Mouse (Mus musculus): ENCODE data around the gene Ift88. TPM values are rescaled to one million over a fixed set of nuclear protein-coding genes. Genes with fewer than 3 reads are reported as not detected.
"Not testable (repeated sequence)": the region's sequence is repeated elsewhere in the genome, so short reads cannot be mapped to it uniquely, and the experiment has no call there.

The Ift88 gene
- polyA plus RNA-seq, 1 experiment from 2014 or later: 6.3 TPM

GRCm38 (mm10) chr14:57459883-57460282, 36.0 kb downstream of the Ift88 start:
- no peaks in the 10 kb centered on the region for H3K27me3 ChIP-seq
- no peaks in the 10 kb centered on the region for H3K9me3 ChIP-seq (replicated peaks)
- H3K36me3 ChIP-seq: no peaks in the 10 kb centered on the region
- ATAC-seq (replicated peaks; ENCODE audit: insufficient number of reproducible peaks, insufficient read depth, low FRiP score, low read depth): no peak
- H3K9ac ChIP-seq: no peak overlapping the region
- no peak overlapping the region for H3K4me2 ChIP-seq
- no peak overlapping the region for H3K27ac ChIP-seq
- no peak overlapping the region for H3K4me3 ChIP-seq
- H3K4me1 ChIP-seq (replicated peaks): no peaks in the 10 kb centered on the region
- WGBS: 85% methylated on average over 5 of the region's 5 CpGs

- not testable (repeated sequence) for ATAC-seq (replicated peaks; ENCODE audit: insufficient number of reproducible peaks, insufficient read depth, low FRiP score, low read depth); H3K4me2 ChIP-seq
Observed at GRCm38 (mm10) chr14:57460326-57460725, 36.5 kb downstream of the Ift88 start.

GRCm38 (mm10) chr14:57462871-57463270, 39.0 kb downstream of the Ift88 start:
- Histone ChIP-seq H3K36me3 (no peaks in the 10 kb centered on the region), H3K4me2 (no peak overlapping the region), H3K9me3 (replicated peaks) (no peaks in the 10 kb centered on the region), H3K27me3 (no peaks in the 10 kb centered on the region), H3K4me3 (no peak overlapping the region), H3K4me1 (replicated peaks) (no peaks in the 10 kb centered on the region), H3K27ac (no peak overlapping the region), H3K9ac (no peak overlapping the region)
- WGBS: 54% methylated on average over 5 of the region's 5 CpGs
- ATAC-seq (replicated peaks; ENCODE audit: insufficient number of reproducible peaks, insufficient read depth, low FRiP score, low read depth): no peak

More at GRCm38 (mm10) chr14:57460326-57460725, 36.5 kb downstream of the Ift88 start:
- not testable (repeated sequence) for H3K27ac ChIP-seq; H3K4me1 ChIP-seq (replicated peaks); H3K4me3 ChIP-seq; H3K36me3 ChIP-seq; H3K27me3 ChIP-seq; H3K9me3 ChIP-seq (replicated peaks); H3K9ac ChIP-seq
- WGBS: 77% methylated on average over 5 of the region's 5 CpGs

- WGBS: 51% methylated on average over 2 of the region's 2 CpGs
- H3K36me3 ChIP-seq: no peaks in the 10 kb centered on the region
- no peaks in the 10 kb centered on the region for H3K9me3 ChIP-seq (replicated peaks)
- ATAC-seq (replicated peaks; ENCODE audit: insufficient number of reproducible peaks, insufficient read depth, low FRiP score, low read depth): no peak
- no peak overlapping the region for H3K27ac ChIP-seq
- H3K4me2 ChIP-seq: no peak overlapping the region
- no peak overlapping the region for H3K4me3 ChIP-seq
- H3K9ac ChIP-seq: no peak overlapping the region
- H3K27me3 ChIP-seq: no peaks in the 10 kb centered on the region
- peaks cover 9% of the 10 kb centered on the region; the same call in 1 of the 2 replicates for H3K4me1 ChIP-seq (replicated peaks)
Observed at GRCm38 (mm10) chr14:57475057-57475456, 51.2 kb downstream of the Ift88 start.

GRCm38 (mm10) chr14:57482262-57482661, 58.4 kb downstream of the Ift88 start:
- Histone ChIP-seq H3K9me3 (replicated peaks) (no peaks in the 10 kb centered on the region), H3K27me3 (no peaks in the 10 kb centered on the region), H3K4me2 (no peak overlapping the region), H3K27ac (no peak overlapping the region), H3K9ac (no peak overlapping the region), H3K4me3 (no peak overlapping the region), H3K4me1 (replicated peaks) (no peaks in the 10 kb centered on the region), H3K36me3 (no peaks in the 10 kb centered on the region)
- no peak for ATAC-seq (replicated peaks; ENCODE audit: insufficient number of reproducible peaks, insufficient read depth, low FRiP score, low read depth)
- 82% methylated on average over 2 of the region's 2 CpGs for WGBS

GRCm38 (mm10) chr14:57484183-57484582, 60.3 kb downstream of the Ift88 start:
- Histone ChIP-seq H3K9ac (no peak overlapping the region), H3K36me3 (no peaks in the 10 kb centered on the region), H3K4me3 (no peak overlapping the region), H3K27ac (no peak overlapping the region), H3K4me2 (no peak overlapping the region), H3K9me3 (replicated peaks) (no peaks in the 10 kb centered on the region), H3K4me1 (replicated peaks) (no peaks in the 10 kb centered on the region), H3K27me3 (no peaks in the 10 kb centered on the region)
- WGBS: 91% methylated on average over 6 of the region's 6 CpGs
- no peak for ATAC-seq (replicated peaks; ENCODE audit: insufficient number of reproducible peaks, insufficient read depth, low FRiP score, low read depth)

GRCm38 (mm10) chr14:57489696-57490095, 65.8 kb downstream of the Ift88 start:
- H3K27me3 ChIP-seq: no peaks in the 10 kb centered on the region
- 69% methylated on average over 3 of the region's 3 CpGs for WGBS
- no peak overlapping the region for H3K9ac ChIP-seq
- no peaks in the 10 kb centered on the region for H3K36me3 ChIP-seq
- ATAC-seq (replicated peaks; ENCODE audit: insufficient number of reproducible peaks, insufficient read depth, low FRiP score, low read depth): no peak
- H3K4me1 ChIP-seq (replicated peaks): no peaks in the 10 kb centered on the region; the same call in 1 of the 2 replicates
- no peak overlapping the region for H3K27ac ChIP-seq
- H3K4me2 ChIP-seq: no peak overlapping the region
- no peaks in the 10 kb centered on the region for H3K9me3 ChIP-seq (replicated peaks)
- H3K4me3 ChIP-seq: no peak overlapping the region

GRCm38 (mm10) chr14:57493840-57494239, 70.0 kb downstream of the Ift88 start:
- ATAC-seq (replicated peaks; ENCODE audit: insufficient number of reproducible peaks, insufficient read depth, low FRiP score, low read depth): no peak
- no peaks in the 10 kb centered on the region for H3K9me3 ChIP-seq (replicated peaks)
- WGBS: 90% methylated on average over 2 of the region's 2 CpGs
- no peak overlapping the region for H3K9ac ChIP-seq
- H3K4me2 ChIP-seq: no peak overlapping the region
- no peaks in the 10 kb centered on the region for H3K27me3 ChIP-seq
- no peaks in the 10 kb centered on the region; the same call in 1 of the 2 replicates for H3K4me1 ChIP-seq (replicated peaks)
- H3K36me3 ChIP-seq: no peaks in the 10 kb centered on the region
- H3K4me3 ChIP-seq: no peak overlapping the region
- H3K27ac ChIP-seq: no peak overlapping the region

- H3K9ac ChIP-seq: no peak overlapping the region
- H3K27ac ChIP-seq: no peak overlapping the region
- no peak for ATAC-seq (replicated peaks; ENCODE audit: insufficient number of reproducible peaks, insufficient read depth, low FRiP score, low read depth)
- H3K4me2 ChIP-seq: no peak overlapping the region
- 86% methylated on average over 6 of the region's 6 CpGs for WGBS
- H3K4me1 ChIP-seq (replicated peaks): no peaks in the 10 kb centered on the region
- H3K9me3 ChIP-seq (replicated peaks): no peaks in the 10 kb centered on the region
- no peaks in the 10 kb centered on the region for H3K36me3 ChIP-seq
- H3K4me3 ChIP-seq: no peak overlapping the region
- no peaks in the 10 kb centered on the region for H3K27me3 ChIP-seq
Observed at GRCm38 (mm10) chr14:57503729-57504128, 79.9 kb downstream of the Ift88 start.

- H3K4me3 ChIP-seq: no peak overlapping the region
- no peak overlapping the region for H3K27ac ChIP-seq
- H3K36me3 ChIP-seq: no peaks in the 10 kb centered on the region
- no peaks in the 10 kb centered on the region for H3K27me3 ChIP-seq
- no peak overlapping the region for H3K9ac ChIP-seq
- no peak overlapping the region for H3K4me2 ChIP-seq
- WGBS: 54% methylated on average over 6 of the region's 6 CpGs
- no peaks in the 10 kb centered on the region for H3K4me1 ChIP-seq (replicated peaks)
- H3K9me3 ChIP-seq (replicated peaks): no peaks in the 10 kb centered on the region
- ATAC-seq (replicated peaks; ENCODE audit: insufficient number of reproducible peaks, insufficient read depth, low FRiP score, low read depth): 0 out of 2 replicates have a peak, but pooled peaks have one; percentile 53
Observed at GRCm38 (mm10) chr14:57509554-57509953, 85.7 kb downstream of the Ift88 start.

GRCm38 (mm10) chr14:57515156-57515762, 91.4 kb downstream of the Ift88 start:
- no peaks in the 10 kb centered on the region for H3K27me3 ChIP-seq
- no peak overlapping the region for H3K4me3 ChIP-seq
- H3K36me3 ChIP-seq: no peaks in the 10 kb centered on the region
- WGBS: 49% methylated on average over 6 of the region's 6 CpGs
- no peak for ATAC-seq (replicated peaks; ENCODE audit: insufficient number of reproducible peaks, insufficient read depth, low FRiP score, low read depth)
- no peaks in the 10 kb centered on the region for H3K9me3 ChIP-seq (replicated peaks)
- no peak overlapping the region for H3K27ac ChIP-seq
- H3K4me2 ChIP-seq: no peak overlapping the region
- H3K4me1 ChIP-seq (replicated peaks): 0 out of 2 replicates have a peak, but pooled peaks cover 4% of the 10 kb centered on the region
- no peak overlapping the region for H3K9ac ChIP-seq

GRCm38 (mm10) chr14:57517001-57517400, 93.1 kb downstream of the Ift88 start:
- 0 out of 2 replicates have a peak, but pooled peaks cover 4% of the 10 kb centered on the region for H3K4me1 ChIP-seq (replicated peaks)
- no peak overlapping the region for H3K4me3 ChIP-seq
- no peaks in the 10 kb centered on the region for H3K36me3 ChIP-seq
- H3K4me2 ChIP-seq: no peak overlapping the region
- ATAC-seq (replicated peaks; ENCODE audit: insufficient number of reproducible peaks, insufficient read depth, low FRiP score, low read depth): no peak
- H3K27me3 ChIP-seq: no peaks in the 10 kb centered on the region
- H3K9me3 ChIP-seq (replicated peaks): no peaks in the 10 kb centered on the region
- H3K9ac ChIP-seq: no peak overlapping the region
- no peak overlapping the region for H3K27ac ChIP-seq
- WGBS: 86% methylated on average over 7 of the region's 7 CpGs
